Mouse (Mus musculus): Measurements from ENCODE around the gene Pdilt.

The Pdilt gene

GRCm38 (mm10) chr7:119490041-119490780 lies 33.1 kb downstream of the Pdilt start:
- DNase-seq, result no peak

DNA sequence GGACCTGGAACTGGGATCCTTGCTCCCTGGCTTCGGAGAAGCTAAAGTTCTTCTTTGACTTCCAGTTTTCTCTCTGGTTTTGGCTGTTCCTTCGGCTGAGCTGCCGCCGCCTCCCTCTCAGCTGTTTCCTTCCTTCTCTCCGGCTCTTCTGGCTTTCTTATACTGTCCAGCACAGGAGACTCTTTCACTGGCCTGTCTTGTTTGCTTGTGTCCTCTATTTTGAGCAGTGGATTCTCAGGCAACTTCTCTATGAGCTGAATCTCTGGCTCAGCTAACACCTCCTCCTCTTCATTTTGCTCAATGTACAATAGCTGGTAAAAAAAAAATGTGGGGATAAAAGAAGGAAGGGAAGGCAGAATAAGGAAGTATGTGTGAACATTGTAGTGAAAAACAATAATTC lies 36.6 kb downstream of the Pdilt start:
- DNase-seq, result no peak

DNA sequence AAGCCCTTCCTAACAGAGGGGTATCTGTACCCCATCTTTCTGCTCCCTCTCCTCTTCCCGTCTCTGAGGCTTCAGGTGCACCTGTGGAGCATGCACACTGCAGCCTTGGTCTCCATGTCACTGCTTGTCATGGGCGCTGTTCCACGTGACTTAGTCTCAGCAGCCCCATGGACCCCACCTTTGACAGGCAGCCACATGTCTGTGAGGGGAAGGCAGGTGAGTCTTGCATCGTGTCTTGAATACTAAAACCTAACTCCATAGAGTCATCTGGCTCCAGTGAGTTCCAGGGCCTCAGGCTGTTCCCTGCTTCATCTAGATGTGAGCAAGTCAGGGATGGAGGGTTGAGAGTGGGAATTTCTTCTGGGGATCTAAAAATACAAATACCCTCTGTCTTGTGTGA lies 39.1 kb downstream of the Pdilt start:
- no peak for DNase-seq

DNA sequence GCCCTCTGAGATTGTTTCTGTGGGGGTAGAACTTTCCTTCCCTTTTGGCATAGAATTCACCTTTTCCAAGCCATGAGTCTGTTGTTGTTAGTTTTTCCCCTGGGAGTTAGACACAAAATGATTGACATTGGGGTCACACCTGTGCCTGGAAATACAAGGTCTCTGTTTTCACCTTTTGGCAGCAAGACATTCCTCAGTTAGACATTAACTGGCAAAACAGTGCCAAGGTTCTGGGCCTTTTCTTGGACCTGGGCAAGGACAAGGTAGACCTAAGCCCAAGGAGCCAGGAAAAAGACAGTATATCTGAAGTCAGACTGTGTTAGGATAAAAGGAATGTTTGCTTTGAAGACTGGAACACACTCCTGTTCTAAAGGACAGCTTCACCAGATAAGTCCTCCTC lies 44.0 kb downstream of the Pdilt start, which contains the start of gene Umod:
Umod (minus strand) TSS at position 27 of the 400 bp plus-strand sequence.
- no peak for DNase-seq

DNA sequence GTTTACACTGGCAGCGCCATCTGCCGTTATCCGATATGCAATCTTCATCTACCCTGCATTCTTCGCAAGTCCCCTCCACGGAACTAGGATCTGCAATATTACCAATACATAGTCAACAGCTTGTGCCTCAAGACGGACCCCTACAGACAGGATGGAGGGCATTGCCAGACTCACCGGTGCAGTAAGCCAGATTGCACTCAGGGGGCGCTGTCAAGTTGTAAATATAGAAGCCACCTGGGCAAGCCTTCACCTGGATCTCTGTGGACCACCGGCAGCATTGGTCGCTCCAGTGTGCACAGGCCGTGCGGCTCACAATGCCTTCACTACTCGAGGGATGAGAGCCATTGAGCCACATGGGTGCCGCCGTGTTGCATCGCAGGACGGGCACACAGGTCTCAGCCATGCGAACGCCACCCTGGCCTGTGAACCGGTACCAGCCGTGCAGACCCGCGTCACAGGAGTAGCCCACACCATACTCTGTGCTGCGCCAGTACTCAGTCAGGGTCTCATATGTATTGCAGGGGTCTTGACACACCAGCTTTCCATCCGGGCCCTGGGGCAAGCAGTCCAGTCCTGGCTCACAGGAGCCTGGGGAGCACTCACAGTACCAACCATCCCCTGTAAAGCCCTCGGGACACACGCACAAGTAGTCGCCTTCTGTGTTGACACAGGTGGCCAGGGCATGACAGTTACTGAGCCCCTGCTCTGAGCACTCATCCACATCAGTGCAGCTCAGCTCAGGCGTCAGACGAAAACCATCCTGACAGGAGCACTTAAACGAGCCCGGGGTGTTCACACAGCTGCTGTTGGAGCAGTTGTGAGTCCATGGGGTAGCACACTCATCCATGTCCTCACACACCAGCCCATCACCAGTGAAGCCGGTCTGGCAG lies 46.5 kb downstream of the Pdilt start:
- no peak for DNase-seq

DNA sequence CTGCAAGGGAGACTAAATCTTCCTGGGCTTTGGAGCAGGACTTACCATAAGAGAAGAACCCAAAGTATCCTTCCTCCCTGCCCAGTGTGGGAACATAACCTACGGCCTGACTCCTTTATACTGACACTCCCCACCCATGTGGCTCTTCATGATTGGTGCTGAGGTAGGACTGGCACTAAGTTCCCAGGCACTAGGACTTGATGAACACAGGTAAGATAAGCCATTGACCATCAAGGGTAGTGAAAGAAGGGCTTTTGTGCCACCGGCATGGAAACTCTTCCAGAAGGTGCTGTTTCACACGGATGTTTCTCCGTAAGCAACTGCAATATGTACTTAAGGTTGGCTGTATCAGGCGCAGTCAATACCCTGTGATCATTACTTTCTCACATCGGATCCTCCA lies 64.1 kb downstream of the Pdilt start, which contains the start of gene Gp2:
Gp2 (minus strand) TSS at position 101 of the 400 bp plus-strand sequence.
- no peak for DNase-seq

GRCm38 (mm10) chr7:119454192-119454591 lies 69.1 kb downstream of the Pdilt start:
- DNase-seq, result no peak

DNA sequence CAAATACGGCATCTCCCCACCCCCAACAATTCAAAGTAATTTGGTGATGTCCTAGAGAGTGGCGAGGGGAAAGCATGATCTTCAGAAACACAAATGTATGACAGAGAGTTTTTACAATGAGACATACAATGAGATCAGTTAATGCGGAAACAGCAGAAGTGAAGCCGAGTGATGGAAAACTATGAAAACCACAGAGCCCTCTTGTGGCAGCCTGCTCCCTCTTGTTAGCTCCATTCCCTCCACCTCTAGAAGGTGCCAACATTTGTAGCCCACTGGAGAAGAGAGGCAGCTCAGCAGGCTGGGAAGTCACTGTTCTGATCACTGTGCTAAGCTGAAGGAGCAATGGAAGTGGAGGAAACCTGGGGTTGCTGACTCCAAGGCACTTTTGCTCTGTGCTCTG lies 79.4 kb downstream of the Pdilt start:
- no peak for DNase-seq

DNA sequence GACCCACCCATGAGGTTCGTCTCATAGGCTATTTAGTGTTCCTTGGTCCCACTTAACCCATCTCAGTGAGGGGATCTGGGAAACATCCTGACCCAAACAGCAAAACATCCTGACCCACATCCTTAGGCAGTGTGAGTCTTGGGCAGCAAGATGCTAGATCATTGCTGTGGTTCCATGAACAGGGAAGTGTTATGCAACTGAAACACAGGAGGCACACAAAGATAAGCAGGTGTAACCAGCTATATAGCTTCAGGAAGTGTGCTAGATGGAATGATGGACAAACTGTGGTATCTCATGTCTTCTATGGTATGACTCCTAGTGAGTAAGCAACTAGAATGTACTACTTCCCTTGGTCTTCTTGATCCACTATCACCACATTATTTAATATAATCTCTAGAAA lies 81.4 kb downstream of the Pdilt start:
- DNase-seq, result no peak
